Mouse (Mus musculus) monocyte, adult 5-6 weeks (primary cell): ENCODE results near the gene Col4a1. TPM values are rescaled to one million over a fixed set of nuclear protein-coding genes. Genes with fewer than 3 reads are reported as not detected.

ENCODE experiments used
- ATAC-seq: fragments of 153-309, 156-312 bp; replicated peaks from 2 replicates; pipeline ENCODE4 v1.8.0; 2017; ENCODE audit warnings: mild to moderate bottlenecking; ENCODE audit not compliant: low TSS enrichment, insufficient number of reproducible peaks, severe bottlenecking, poor library complexity, low FRiP score
- total RNA-seq: library from RNA; stranded (forward); fragments of 200-1000, 200-491, 200-594 nt; gene quantifications from 3 replicates; pipeline ENCODE4 v1.2.3, GENCODE M21; 2017

The Col4a1 gene
- total RNA-seq, 1 experiment from 2014 or later: 5.7 TPM

GRCm38 (mm10) chr8:11167955-11168354 is 144.7 kb downstream of the Col4a1 start:
- ATAC-seq: no peak

DNA sequence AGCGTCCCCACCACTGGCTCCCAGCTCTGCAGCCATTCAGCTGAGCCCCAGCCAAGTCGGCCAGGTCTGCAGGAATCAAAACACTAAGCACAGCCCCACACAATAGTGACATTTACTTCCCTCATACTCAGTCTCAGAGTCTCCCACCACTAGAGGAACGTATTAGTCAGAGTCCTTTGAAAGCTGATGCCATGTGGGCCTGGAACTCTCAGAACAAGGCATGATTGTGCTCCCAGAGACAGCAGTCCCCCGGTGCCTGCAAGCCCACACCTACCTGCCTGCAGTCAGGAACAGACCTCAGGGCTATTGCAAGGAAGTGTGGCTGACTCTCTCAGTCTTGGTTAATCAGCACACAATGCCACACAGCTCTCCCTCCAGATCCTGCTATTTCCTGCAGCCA is 147.0 kb downstream of the Col4a1 start:
- ATAC-seq: no peak

DNA sequence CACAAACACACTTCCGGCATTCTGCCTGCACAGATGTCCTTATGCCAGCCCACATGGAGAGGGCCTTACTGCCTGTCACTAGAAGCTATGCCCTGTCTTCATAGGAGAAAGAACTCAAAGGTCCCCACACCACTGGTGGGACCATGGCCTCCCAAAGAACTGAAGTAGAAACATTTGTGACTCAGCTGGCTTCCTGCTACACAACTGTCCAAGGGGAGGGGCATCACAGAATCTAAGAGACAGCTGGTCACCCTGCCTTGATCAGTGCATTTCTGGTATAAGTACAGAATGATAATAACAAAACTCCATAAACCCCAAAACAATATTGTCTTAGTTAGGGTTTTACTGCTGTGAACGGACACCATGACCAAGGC is 156.3 kb downstream of the Col4a1 start:
- no peak for ATAC-seq

GRCm38 (mm10) chr8:11155579-11156318 is 156.9 kb downstream of the Col4a1 start:
- no peak for ATAC-seq

DNA sequence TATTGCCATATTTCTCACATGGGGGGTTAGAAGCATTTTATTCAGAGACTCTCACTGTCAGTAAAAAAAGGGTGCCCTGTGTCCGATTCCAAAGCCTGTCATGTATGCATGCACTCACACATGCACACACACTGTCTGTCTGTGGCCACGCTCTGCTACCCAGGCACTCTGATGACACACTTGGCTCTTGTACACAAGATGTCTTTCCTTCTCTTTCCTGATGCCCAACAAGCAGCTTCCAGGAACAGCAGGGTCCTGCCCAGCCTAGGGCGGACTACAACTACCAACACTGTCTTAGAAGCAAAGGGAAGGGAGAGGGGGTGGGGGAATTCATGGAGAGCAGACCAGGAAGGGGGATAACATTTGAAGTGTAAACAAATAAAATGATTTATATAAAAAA is 162.4 kb downstream of the Col4a1 start:
- ATAC-seq: no peak

DNA sequence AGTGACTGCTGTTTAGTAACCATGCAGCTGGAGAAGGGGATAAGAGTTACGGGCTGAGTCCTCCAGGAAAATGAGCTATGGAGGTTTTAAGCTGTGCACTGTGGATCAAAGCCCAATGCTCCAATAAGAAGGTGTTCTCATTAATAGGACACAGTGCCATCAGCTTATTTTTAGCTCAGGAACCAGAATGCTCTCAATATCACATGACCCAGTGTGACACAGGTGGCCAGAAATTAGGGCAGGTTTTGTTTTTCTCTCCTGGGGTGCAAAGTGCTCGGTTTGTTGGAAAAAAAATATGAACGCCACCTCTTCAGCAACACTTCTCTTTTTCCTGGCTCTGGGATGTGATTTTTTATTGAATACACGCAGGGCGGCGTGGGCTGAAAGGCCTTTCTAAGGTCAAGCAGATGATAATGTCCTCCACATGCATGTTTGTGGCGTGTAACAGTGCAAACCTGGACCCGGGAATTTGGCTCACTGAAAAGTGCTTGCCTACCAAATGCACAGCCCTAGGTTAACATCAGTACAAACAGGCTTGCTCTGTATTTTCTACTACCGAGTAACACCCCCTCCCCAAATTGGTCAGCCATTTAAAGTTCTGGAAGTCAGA is 163.3 kb downstream of the Col4a1 start:
- ATAC-seq: no peak

- no peak for ATAC-seq
Observed at GRCm38 (mm10) chr8:11148797-11149196, 163.8 kb downstream of the Col4a1 start.

Other genes starting within 250 kb of the Col4a1 start
- gene Col4a2, start within 50 bp of the Col4a1 start, total RNA-seq: 1.7 to 5.2 TPM (median 3.4 TPM) in 3 replicates
- gene Rab20, start 165.9 kb upstream of the Col4a1 start, total RNA-seq: 11.7 to 33.0 TPM (median 18.9 TPM) in 3 replicates
- gene Naxd, start 184.7 kb upstream of the Col4a1 start, total RNA-seq: 27.9 to 51.1 TPM (median 46.4 TPM) in 3 replicates
- gene Cars2, start 238.0 kb upstream of the Col4a1 start, total RNA-seq: 18.3 to 33.8 TPM (median 30.6 TPM) in 3 replicates
- 69.1 to 75.3 TPM (median 75.0 TPM) in 3 replicates for gene Ing1, start 242.7 kb upstream of the Col4a1 start, total RNA-seq